Mouse (Mus musculus): ENCODE measurements at regions not wholly inside any gene's neighbourhood (a gene's known extent, or its start where the extent isn't known, plus 50 kb on each side); places are given as distances from the start of the nearest gene placed in this dataset.

DNA sequence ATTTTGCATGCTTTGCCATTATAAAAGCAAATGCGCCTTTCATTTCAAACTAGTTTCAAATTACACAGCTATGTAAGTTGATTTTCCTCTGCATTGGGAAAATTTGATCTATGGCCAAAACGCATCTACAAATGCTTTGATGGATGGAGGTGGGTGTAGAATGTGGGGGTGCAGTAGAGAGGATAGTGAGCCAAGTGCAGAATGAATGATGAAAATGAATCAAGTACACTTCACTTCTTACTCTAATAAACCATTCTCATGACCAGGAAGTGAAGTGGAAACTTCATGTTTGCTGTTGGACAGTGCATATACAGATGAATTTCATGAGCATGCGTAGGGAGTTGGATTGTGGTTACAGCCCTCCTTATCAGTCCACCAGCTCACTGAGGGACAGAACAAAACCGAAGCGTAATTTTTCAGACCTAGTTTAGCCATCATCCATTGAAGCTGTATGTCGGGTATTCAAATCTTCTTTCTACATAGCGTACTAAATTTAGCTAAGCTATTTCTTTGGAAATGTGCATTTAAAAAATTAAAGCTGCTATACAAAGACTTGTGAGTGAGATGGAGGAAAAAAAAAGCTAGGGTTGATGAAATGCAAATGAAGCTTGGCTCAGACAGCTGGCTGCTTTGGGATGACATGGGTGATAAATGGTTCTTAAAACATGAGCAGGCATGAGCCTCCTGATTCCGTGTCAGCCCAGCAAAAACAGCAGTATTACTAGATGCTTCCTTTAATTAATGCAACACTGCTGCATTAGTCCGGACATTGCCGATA lies 627.1 kb downstream of the Robo2 start:
- H3K36me3 ChIP-seq (ENCODE audit: control insufficient read depth, insufficient read depth) = no peaks in the 10 kb centered on the region
- H3K4me3 ChIP-seq (ENCODE audit: low read depth, low read length) = no peak overlapping the region
- no peaks in the 10 kb centered on the region for H3K4me1 ChIP-seq (replicated peaks; ENCODE audit: control insufficient read depth, insufficient read depth, low read length)
- H3K9ac ChIP-seq (ENCODE audit: low read depth, low read length) = no peak overlapping the region
- H3K9me3 ChIP-seq (ENCODE audit: control insufficient read depth) = no peaks in the 10 kb centered on the region
- H3K27me3 ChIP-seq (replicated peaks; ENCODE audit: control insufficient read depth, insufficient read depth, low read length) = no peaks in the 10 kb centered on the region
- 85% methylated on average over 10 of the region's 10 CpGs for WGBS
- H3K27ac ChIP-seq (ENCODE audit: low read depth, low read length) = no peak overlapping the region
- TF ChIP-seq CTCF (IDR thresholded peaks at IDR 0.05; ENCODE audit: low read depth) = no peak
- ATAC-seq = no peak
- H3K4me2 ChIP-seq (replicated peaks; ENCODE audit: low read depth) = no peak overlapping the region

DNA sequence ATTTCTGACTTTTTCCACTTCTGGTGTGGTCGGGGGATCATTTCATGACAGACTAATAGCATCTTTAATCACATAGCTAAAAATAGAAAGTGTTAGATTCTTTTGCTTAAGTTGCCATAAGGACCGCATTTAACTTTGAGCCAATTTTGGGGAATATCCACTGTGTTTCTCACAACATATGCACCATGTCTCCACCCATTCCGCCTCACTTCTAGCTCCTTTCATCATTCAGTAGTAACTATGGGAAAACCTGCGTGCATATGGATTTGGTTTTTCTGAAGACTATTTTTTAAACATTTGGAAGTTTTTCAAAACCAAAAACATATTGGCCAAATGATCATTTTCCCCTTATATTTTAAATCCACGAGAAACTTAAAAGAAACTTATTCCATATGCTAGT lies 639.2 kb downstream of the Robo2 start:
- no peaks in the 10 kb centered on the region for H3K9me3 ChIP-seq (ENCODE audit: control insufficient read depth)
- no peak overlapping the region for H3K4me3 ChIP-seq (ENCODE audit: low read depth, low read length)
- no peak overlapping the region for H3K4me2 ChIP-seq (replicated peaks; ENCODE audit: low read depth)
- ATAC-seq = no peak
- no peak overlapping the region for H3K27ac ChIP-seq (ENCODE audit: low read depth, low read length)
- 85% methylated on average over 5 of the region's 5 CpGs for WGBS
- no peak overlapping the region for H3K9ac ChIP-seq (ENCODE audit: low read depth, low read length)
- TF ChIP-seq CTCF (IDR thresholded peaks at IDR 0.05; ENCODE audit: low read depth) = no peak
- no peaks in the 10 kb centered on the region for H3K27me3 ChIP-seq (replicated peaks; ENCODE audit: control insufficient read depth, insufficient read depth, low read length)
- H3K4me1 ChIP-seq (replicated peaks; ENCODE audit: control insufficient read depth, insufficient read depth, low read length) = no peaks in the 10 kb centered on the region
- H3K36me3 ChIP-seq (ENCODE audit: control insufficient read depth, insufficient read depth) = no peaks in the 10 kb centered on the region

DNA sequence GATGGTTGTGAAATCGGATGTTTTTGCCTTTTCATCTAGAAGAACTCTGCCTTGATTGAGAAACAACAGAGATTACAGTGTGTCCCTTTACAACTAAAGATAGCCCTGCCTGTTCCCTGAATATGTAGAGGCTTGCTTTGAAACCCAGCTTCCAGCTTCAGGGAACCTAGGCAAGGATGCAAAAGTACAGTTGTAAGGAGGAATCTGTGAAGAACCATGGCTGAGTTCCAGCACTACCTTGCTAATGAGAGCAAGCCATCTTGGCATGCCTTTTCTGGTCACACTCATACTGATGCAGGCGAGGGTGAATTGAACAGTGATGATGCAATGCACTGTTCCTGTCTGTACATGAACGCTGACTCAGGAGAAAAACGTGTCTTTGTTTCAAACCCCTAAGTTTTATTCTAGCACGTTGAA lies 641.2 kb downstream of the Robo2 start:
- no peak overlapping the region for H3K4me2 ChIP-seq (replicated peaks; ENCODE audit: low read depth)
- H3K27me3 ChIP-seq (replicated peaks; ENCODE audit: control insufficient read depth, insufficient read depth, low read length) = no peaks in the 10 kb centered on the region
- no peak for ATAC-seq
- no peaks in the 10 kb centered on the region for H3K4me1 ChIP-seq (replicated peaks; ENCODE audit: control insufficient read depth, insufficient read depth, low read length)
- H3K4me3 ChIP-seq (ENCODE audit: low read depth, low read length) = no peak overlapping the region
- TF ChIP-seq CTCF (IDR thresholded peaks at IDR 0.05; ENCODE audit: low read depth) = no peak
- H3K36me3 ChIP-seq (ENCODE audit: control insufficient read depth, insufficient read depth) = no peaks in the 10 kb centered on the region
- 71% methylated on average over 5 of the region's 5 CpGs for WGBS
- no peak overlapping the region for H3K27ac ChIP-seq (ENCODE audit: low read depth, low read length)
- H3K9me3 ChIP-seq (ENCODE audit: control insufficient read depth) = no peaks in the 10 kb centered on the region
- no peak overlapping the region for H3K9ac ChIP-seq (ENCODE audit: low read depth, low read length)

DNA sequence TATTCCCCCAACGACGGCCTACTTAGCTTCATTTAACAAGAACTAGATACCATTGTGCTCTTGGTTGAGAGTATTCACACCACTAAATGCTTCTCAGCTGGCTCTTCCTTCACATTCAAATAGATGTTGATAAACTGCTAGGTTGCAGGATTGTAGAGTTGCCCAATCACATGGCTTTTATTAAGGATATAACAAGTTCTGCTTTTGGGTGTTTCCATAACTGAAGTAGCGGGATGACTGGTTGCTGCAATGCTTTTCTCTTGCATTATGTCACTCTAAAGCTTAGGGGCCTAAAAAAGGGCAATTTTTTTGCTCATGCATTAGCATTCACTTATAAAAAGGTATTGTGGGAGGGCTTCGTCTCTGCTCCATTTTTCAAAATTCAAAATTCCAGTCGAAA lies 641.9 kb downstream of the Robo2 start:
- H3K4me1 ChIP-seq (replicated peaks; ENCODE audit: control insufficient read depth, insufficient read depth, low read length) = no peaks in the 10 kb centered on the region
- no peak for TF ChIP-seq CTCF (IDR thresholded peaks at IDR 0.05; ENCODE audit: low read depth)
- H3K36me3 ChIP-seq (ENCODE audit: control insufficient read depth, insufficient read depth) = no peaks in the 10 kb centered on the region
- no peak overlapping the region for H3K4me2 ChIP-seq (replicated peaks; ENCODE audit: low read depth)
- no peak overlapping the region for H3K9ac ChIP-seq (ENCODE audit: low read depth, low read length)
- WGBS = 91% methylated on average over 5 of the region's 5 CpGs
- no peaks in the 10 kb centered on the region for H3K9me3 ChIP-seq (ENCODE audit: control insufficient read depth)
- no peak for ATAC-seq
- H3K4me3 ChIP-seq (ENCODE audit: low read depth, low read length) = no peak overlapping the region
- no peak overlapping the region for H3K27ac ChIP-seq (ENCODE audit: low read depth, low read length)
- no peaks in the 10 kb centered on the region for H3K27me3 ChIP-seq (replicated peaks; ENCODE audit: control insufficient read depth, insufficient read depth, low read length)

DNA sequence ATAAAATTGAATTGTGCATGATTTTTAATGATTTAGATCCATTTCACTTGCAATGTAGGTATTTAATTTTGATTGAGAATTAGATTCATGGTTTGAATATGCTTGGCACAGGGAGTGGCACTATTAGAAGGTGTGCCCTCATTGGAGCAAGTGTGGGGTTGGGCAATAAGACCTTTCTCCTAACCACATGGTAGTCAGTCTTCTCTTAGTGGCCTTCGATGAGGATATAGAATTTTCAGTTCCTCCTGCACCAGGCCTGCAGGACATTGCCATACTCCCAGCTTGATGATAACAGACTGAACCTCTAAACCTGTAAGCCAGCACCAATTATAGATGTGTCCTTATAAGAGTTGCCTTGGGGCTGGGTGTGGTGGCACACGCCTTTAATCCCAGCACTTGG lies 642.9 kb downstream of the Robo2 start:
- Histone ChIP-seq H3K4me1 (replicated peaks; ENCODE audit: control insufficient read depth, insufficient read depth, low read length) (no peaks in the 10 kb centered on the region), H3K27ac (ENCODE audit: low read depth, low read length) (no peak overlapping the region), H3K4me3 (ENCODE audit: low read depth, low read length) (no peak overlapping the region), H3K36me3 (ENCODE audit: control insufficient read depth, insufficient read depth) (no peaks in the 10 kb centered on the region), H3K27me3 (replicated peaks; ENCODE audit: control insufficient read depth, insufficient read depth, low read length) (no peaks in the 10 kb centered on the region), H3K4me2 (replicated peaks; ENCODE audit: low read depth) (no peak overlapping the region), H3K9me3 (ENCODE audit: control insufficient read depth) (no peaks in the 10 kb centered on the region), H3K9ac (ENCODE audit: low read depth, low read length) (no peak overlapping the region)
- TF ChIP-seq CTCF (IDR thresholded peaks at IDR 0.05; ENCODE audit: low read depth) = no peak
- WGBS = 87% methylated on average over 2 of the region's 2 CpGs
- ATAC-seq = no peak

DNA sequence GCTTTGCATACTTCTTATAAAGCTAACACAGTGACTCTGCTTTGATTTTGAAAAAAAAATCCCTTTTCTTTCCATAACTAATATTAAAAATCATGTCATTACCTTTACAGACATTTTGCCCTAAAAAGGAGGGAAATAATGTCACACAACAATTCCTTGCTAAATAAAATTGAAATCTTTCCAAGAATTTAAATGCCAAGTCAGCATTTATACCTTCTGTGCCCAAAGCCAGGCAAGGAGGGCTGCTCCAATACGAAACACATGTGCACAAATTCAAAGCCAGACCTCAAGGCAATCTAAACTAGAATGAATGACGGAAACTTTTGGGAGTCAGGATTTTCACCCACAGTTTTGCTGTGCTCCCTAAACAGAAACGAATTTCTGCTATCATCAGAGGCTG lies 646.4 kb downstream of the Robo2 start:
- no peak for TF ChIP-seq CTCF (IDR thresholded peaks at IDR 0.05; ENCODE audit: low read depth)
- Histone ChIP-seq H3K4me3 (ENCODE audit: low read depth, low read length) (no peak overlapping the region), H3K36me3 (ENCODE audit: control insufficient read depth, insufficient read depth) (no peaks in the 10 kb centered on the region), H3K9ac (ENCODE audit: low read depth, low read length) (no peak overlapping the region), H3K9me3 (ENCODE audit: control insufficient read depth) (no peaks in the 10 kb centered on the region), H3K27ac (ENCODE audit: low read depth, low read length) (no peak overlapping the region), H3K4me2 (replicated peaks; ENCODE audit: low read depth) (no peak overlapping the region), H3K4me1 (replicated peaks; ENCODE audit: control insufficient read depth, insufficient read depth, low read length) (no peaks in the 10 kb centered on the region), H3K27me3 (replicated peaks; ENCODE audit: control insufficient read depth, insufficient read depth, low read length) (no peaks in the 10 kb centered on the region)
- 81% methylated on average over 3 of the region's 3 CpGs for WGBS
- ATAC-seq = no peak
